Mouse (Mus musculus): ENCODE data around the gene Nr1h4.

DNA sequence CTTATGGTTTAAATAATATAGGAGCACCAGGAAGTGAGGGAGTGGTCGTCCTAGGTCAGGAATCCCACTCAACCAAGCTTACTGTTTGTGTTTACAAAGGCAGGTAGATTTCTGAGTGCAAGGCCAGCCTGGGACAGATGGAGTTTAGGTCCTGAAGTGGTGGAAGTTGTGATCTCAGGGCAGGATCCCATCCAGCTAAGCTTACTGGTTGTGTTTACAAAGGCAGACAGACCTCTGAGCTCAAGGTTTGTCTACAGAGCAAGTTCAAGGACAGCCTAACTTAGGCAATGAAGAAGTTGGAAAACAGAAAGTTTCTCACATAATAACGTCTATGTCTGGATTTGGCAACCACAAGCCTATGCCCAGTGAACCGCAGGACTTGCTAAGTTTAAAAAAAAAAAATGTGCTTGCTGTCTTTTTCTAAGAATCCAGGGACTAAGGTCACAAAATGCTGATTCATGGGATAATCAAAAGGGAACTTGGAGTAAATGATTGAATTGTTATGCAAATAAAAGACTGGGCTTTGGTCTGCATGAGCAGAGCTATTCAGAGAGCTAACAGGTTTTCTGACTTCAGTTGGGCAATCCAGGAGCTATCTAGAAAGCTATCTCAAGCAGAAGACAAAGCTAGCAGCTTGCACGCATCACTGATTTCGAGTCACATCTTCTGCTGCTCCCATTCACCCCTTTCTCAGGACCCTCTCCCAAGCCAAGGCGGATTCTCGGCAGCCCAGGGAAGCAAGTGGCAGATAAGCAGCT is 62.6 kb downstream of the Nr1h4 start:
- TF ChIP-seq CTCF (IDR thresholded peaks at IDR 0.05; ENCODE audit: extremely low read depth, insufficient read length, insufficient replicate concordance, low read depth, low read length) = no peak
- TF ChIP-seq POLR2A (IDR thresholded peaks at IDR 0.05; ENCODE audit: low read depth, low read length) = no peak

All from small intestine, adult 2 months (tissue).